Mouse (Mus musculus) CH12.LX (cell line): ENCODE measurements at regions not wholly inside any gene's neighbourhood (a gene's known extent, or its start where the extent isn't known, plus 50 kb on each side); places are given as distances from the start of the nearest gene placed in this dataset.

ENCODE experiments used
- CTCF ChIP-seq, 2 experiments: IDR thresholded peaks in 1 of 2; conservative IDR thresholded peaks in 1 of 2; 2 replicates each; pipeline ENCODE4 v1.5.1; 2011 to 2012; ENCODE audit warnings: low read depth in 2 of 2, low read length in 2 of 2, improper control_type of control experiment in 1 of 2, inconsistent platforms in 1 of 2, mild to moderate bottlenecking in 1 of 2, moderate library complexity in 1 of 2
- EP300 ChIP-seq: IDR thresholded peaks from 2 replicates; pipeline ENCODE4 v1.6.1; 2011; ENCODE audit warnings: low read length, improper control_type of control experiment
- JUND ChIP-seq: conservative IDR thresholded peaks from 2 replicates; pipeline ENCODE4 v1.6.1; 2011; ENCODE audit warnings: low read depth, low read length, improper control_type of control experiment
- POLR2A ChIP-seq: IDR thresholded peaks from 2 replicates; pipeline ENCODE4 v1.6.1; 2011; ENCODE audit warnings: low read depth, mild to moderate bottlenecking, improper control_type of control experiment, low read length

DNA sequence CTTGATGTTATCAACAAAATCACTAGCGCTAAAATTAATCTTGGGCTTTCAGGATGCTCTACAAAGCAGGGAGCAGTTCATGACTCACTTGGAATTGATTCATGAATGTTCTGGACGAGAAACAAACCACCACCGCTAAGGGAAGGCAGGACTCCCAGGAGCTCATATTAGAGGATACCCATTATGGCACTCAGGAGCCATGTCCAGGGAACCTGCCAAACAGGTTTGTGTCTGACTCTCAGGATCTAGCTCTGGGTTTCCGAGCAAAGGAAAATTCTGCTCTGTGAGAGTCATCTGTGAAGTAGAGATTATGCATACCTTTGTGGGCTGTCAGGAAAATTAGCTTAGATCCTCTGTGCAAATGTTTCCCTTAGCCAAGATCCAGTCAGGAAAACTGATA, 454.3 kb upstream of the Sox11 start:
- TF ChIP-seq JUND (no peak), EP300 (no peak), POLR2A (no peak), CTCF (conservative IDR thresholded peaks at IDR 0.05 in 1 of 2, IDR thresholded peaks at IDR 0.05 in 1 of 2; ENCODE audit: low read depth in 2 of 2, low read length in 2 of 2) (no peak)
